Mouse (Mus musculus) cerebellum, postnatal 25 days (tissue): ENCODE measurements around the gene Rmnd1.

Source experiments
- DNase-seq, 2 experiments: peaks; one replicate each; pipeline ENCODE4 v3.0.0; 2021; ENCODE audit warnings: mixed read lengths in 2 of 2

Gene Rmnd1

DNA sequence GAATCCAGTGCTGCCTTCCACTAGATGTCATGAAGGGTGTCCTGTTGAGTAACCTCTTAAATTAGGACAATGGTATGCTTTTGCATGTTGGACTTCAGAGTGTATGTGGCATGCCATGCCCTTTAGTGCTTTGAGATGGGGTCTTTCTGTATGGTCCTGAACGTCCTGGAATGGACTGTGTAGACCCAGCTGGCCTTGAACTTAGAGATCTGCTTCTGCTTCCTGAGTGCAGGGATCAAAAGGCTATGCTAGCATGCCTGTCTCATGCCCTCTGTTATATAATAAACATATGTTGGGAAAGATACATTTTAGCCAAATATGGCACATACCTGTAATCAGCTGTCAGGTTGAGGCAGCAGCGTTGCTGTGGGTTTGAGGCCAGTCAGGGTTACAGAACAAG, 41.6 kb downstream of the Rmnd1 start:
- DNase-seq = no peak

- DNase-seq = no peak
Observed at GRCm38 (mm10) chr10:4389461-4390112, 42.6 kb downstream of the Rmnd1 start.

GRCm38 (mm10) chr10:4389036-4389435, 43.2 kb downstream of the Rmnd1 start:
- no peak for DNase-seq

DNA sequence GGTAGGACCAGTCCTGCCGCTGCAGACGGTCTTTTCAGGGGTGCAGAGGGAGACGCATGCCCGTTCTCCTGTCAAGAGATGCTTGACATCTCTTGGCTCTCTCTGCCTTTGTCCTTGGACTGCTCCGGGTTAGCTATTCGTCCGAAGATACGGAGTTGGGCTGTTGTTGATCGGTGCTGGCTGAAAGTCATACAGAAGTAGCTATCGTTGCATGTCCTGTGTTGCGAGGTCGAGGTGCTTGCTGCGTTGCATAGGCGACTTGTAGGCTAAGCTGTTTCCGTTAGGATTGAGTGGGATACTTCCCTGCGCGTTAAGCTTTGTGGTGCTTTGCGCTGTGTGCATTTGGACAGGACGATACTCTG, 43.8 kb downstream of the Rmnd1 start:
- DNase-seq = no peak

DNA sequence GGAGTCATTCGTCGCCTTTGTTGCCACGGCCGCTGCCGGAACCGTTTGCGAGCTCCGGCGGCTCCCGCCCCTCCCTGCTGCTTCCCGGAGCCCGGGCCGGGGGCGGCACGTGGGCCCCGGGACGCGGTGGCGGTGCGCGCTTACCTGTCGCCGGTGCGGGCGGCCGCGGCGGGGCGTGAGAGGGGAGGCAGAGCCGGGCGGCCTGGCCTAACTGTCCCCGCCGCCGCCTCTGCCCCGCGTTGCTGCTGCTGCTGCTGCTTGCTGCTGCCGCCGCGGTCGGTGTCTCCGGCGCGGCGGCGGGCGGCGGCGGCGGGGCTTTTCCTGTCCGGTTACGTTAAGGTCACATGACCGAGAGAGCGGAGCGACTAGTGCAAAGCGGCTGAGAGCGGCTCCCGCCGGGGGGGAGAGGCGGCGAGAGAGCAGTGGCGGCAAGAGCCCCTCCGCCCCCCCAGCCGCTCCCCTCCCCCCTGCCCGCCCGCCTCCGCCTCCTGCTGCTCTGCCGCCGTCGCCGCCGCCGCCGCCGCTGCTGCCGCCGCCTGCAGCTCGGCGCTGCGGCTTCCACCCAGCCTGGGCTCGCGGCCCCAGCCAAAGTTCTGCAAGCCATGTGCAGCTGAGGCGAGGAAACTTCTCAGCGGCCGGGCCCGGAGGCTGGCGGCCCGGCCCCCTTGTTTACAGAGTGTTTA, 44.3 kb downstream of the Rmnd1 start, which contains the start of gene Zbtb2:
Gene Zbtb2, minus strand, starts transcription at position 408 of the 683 bp plus-strand sequence.
- DNase-seq = peak; percentile 72 to 84

DNA sequence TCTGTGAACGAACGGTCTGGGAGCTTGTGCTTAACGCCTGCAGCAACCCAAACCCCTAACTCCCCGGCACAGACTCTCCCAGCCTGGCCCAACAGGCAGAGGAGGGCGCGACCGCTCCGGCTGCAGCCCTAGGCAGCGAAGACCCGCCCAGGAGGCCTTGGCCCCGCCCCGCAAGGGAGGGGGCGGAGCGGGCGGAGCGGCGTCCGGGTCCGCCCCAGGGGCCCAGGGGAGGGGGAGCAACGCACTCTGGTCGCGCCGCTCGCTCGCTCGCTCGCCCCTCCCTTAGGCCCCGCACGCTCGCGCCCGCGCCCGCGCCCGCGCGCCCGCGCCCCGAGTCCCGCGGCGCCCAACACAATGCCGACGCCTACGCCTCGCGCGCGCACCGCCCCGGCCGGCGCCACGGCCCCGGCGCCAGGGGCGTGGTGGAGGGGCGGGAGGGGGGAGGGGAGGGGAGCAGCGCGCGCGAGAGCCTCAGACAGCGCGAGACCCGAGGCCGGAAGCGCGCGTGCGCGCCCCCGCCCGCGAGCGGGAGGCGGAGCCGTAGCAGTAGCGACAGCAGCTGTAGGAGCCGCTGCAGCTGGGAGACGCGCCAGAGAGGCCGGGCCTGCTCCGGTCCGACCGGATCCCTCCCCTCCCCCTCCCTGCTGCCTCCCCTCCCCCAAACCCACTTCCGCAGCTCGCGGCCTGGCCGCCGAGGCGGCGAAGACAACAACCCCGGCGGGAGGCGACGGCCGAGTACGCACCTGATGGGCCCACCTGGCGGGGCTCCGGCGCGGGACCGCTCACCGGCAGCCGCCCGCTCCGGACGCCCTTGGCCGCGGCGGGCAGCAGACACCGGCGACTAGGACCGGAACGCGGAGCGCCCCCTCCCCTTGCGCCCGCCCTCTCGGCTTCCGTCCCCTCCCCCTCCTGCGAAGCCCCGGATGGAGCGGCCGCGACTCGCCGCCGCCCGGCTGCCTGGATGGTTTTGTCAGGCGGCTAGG, 45.3 kb downstream of the Rmnd1 start:
- peak; percentile 94 to 97 for DNase-seq

DNA sequence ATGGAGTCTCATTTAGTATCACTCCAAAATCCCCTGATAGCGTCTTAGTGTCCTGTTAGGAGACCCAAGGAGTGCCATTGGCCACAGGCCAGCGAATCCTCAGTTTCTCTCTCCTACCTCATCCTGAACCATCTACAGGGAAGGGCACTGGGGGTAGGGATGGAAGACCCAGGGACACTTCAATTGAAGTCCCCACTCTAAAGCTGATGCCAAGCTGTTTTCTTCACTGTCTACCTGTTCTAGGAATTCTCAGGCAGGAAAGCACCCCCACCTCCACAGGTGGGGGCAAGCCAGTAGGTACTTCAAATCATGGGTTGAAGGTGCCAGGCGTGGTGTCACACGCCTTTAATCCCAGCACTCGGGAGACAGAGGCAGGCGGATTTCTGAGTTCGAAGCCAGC, 47.9 kb downstream of the Rmnd1 start:
- DNase-seq = no peak

DNA sequence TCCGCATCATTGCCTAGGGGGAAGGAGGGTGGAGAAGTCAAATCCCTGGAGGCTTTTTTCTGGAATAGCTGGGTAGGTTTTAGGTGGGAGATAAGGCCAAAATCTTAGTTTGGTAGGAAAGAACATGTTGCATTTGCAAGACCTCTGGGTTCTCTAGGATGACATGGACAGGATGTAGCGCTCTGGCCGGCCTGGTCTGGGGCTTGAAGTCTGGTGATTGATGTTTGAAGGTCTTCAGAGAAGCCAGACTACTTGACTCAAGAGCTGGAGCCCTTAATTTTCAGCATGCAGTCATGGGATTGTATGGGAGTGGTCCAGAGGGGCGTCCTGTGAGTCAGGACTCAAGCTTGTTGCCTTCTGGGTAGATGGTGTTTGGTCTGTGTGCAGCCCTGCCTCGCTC, 51.4 kb downstream of the Rmnd1 start:
- DNase-seq = no peak

- DNase-seq = no peak
Observed at GRCm38 (mm10) chr10:4376931-4377330, 55.3 kb downstream of the Rmnd1 start.

DNA sequence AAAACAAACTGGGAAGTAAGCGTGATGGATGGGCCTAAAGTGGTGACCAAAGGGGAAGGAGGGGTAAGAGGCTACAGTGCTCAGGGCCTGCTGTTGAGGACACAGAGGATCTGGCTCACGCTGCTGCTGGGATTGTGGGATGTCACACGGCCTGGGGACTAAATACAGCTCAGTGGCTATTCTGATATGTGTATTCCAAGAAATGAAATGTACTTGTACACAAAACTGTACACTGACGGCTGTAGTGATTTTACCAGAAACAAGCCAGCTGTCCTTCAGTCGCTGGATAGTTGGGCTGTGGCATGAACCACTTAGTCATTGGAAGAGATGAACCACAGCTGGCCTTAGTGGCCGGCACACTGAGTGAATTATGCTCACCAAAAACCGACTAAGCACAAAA, 55.7 kb downstream of the Rmnd1 start:
- no peak for DNase-seq

DNA sequence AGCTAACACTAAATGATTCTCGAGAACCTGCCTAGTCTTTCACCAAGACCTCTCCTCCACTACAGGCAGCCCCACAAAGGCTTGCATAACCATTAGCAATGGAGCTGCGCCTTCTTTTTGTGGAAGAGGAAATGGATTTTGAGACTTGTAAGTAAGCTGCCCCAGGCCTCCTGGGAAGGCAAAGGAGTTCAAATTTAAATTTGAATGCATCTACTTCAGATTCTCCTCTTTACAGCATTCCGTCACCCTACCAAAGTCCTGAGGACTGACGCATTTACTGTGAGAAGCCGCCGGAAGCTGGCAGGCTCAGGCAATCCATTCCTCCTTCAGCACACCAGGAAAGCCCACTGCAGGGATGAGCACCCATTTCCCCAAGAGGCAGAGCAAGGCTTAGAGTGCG, 56.9 kb downstream of the Rmnd1 start:
- DNase-seq = no peak

GRCm38 (mm10) chr10:4374734-4375133, 57.5 kb downstream of the Rmnd1 start:
- DNase-seq = no peak

- DNase-seq = no peak
Observed at GRCm38 (mm10) chr10:4374239-4374638, 57.9 kb downstream of the Rmnd1 start.

DNA sequence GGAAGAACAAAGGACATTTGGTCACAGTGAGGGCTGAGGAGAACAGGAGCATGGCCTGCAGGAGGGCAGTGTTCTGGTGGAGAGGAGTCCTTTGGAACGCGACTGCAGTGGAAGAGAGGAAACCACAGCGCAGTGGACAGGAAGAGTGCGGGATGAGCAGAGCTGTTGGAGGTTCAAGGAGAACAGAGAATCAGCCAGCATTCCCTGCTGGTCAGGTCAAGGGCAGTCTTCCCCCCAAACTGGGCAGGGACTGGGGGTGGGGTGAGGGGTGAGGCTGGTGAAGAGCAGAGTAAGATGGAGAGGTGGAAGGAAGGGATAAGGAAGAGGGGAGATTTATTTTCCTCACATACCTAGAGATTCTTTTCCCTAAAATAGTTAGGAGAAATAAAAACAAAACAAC, 58.6 kb downstream of the Rmnd1 start:
- no peak for DNase-seq

DNA sequence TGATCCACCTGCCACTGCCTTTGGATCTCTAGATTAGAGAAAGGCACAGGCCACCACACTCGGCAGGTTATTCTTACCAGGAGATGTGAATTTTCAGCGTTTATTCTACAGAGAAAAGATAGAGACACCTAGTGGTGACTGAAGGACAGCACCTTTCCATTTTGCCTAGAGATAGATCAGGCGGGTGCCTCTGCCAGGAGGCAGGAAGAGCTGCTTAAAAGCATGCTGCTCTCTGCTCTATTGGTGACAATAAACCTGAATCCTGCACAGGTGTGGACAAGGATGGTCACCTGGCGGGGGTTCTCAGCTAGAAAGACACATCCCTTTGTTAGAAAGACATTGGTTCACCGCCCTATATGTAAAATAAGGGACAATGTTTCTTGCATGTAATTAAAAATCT, 60.2 kb downstream of the Rmnd1 start:
- peak; percentile 55 to 70 for DNase-seq

GRCm38 (mm10) chr10:4370105-4370504, 62.1 kb downstream of the Rmnd1 start:
- DNase-seq = no peak

DNA sequence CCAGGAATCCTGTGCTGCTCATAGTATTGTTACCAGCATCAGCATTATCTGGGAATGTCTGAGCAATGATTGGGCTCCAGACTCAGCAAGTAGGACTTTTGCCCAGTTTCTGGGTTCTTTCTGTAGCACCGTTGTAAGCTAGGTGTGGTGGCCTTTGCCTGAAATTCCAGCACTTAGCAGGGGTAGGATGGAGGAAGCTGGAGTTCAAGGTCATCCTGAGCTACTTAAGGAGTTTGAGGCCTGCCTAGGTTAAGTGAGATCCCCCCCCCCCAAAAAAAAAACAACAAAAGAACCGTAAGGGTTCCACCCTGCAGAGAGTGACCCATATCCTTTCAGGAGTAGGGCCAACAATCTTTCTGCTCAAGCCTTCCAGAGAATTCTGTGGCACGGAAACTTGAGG, 67.6 kb downstream of the Rmnd1 start:
- no peak for DNase-seq

DNA sequence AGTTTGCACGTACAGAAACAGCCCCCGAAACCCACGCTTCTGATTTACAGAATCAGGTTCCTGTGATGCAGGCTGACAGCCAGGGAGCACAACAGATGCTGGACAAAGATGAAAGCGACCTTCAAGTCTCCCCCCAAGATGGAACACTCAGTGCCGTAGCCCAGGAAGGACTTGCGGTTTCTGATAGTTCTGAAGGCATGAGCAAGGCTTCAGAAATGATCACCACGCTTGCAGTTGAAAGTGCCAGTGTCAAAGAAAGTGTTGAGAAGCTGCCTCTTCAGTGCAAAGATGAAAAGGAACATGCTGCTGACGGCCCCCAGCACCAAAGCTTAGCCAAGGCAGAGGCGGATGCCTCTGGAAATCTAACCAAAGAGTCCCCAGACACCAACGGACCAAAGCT, 74.8 kb downstream of the Rmnd1 start:
- DNase-seq = no peak

- no peak for DNase-seq
Observed at GRCm38 (mm10) chr10:4356640-4357039, 75.5 kb downstream of the Rmnd1 start.

DNA sequence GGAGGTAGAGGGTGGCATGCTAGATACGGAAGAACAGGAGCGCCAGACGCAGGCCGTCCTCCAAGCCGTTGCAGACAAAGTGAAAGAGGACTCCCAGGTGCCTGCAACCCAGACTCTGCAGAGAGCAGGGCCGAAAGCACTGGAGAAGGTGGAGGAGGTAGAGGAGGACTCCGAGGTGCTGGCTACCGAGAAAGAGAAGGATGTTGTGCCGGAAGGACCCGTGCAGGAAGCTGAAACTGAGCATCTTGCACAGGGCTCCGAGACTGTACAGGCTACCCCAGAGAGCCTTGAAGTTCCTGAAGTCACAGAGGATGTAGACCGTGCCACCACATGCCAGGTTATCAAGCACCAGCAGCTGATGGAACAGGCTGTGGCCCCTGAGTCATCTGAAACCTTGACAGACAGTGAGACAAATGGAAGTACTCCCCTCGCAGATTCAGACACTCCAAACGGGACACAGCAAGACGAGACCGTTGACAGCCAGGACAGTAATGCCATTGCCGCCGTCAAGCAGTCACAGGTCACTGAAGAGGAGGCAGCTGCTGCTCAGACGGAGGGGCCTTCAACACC, 76.2 kb downstream of the Rmnd1 start:
- no peak for DNase-seq

DNA sequence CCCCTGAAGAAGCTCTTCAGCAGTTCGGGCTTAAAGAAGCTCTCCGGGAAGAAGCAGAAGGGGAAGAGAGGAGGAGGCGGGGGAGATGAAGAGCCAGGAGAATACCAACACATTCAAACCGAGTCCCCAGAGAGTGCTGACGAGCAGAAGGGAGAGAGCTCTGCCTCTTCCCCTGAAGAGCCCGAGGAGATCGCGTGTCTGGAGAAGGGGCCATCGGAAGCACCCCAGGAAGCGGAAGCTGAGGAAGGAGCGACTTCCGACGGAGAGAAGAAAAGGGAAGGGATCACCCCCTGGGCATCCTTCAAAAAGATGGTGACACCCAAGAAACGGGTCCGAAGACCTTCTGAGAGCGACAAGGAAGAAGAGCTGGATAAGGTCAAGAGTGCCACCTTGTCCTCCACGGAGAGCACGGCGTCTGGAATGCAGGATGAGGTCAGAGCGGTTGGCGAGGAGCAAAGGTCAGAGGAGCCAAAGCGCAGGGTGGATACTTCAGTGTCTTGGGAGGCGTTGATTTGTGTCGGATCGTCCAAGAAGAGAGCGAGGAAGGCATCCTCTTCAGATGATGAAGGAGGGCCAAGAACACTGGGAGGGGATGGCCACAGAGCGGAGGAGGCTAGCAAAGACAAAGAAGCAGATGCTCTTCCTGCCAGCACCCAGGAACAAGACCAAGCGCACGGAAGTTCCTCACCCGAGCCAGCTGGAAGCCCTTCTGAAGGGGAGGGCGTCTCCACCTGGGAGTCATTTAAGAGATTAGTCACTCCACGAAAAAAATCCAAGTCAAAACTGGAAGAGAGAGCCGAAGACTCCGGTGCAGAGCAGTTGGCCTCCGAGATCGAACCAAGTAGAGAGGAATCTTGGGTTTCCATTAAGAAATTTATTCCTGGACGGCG, 77.6 kb downstream of the Rmnd1 start:
- no peak for DNase-seq
